Mouse (Mus musculus) CD4-positive helper T cell, adult 2 months (primary cell): ENCODE measurements around the gene Hmga1b.
A peak's percentile ranks its signal among the peaks of the same experiment; 100 is the strongest.
"Not testable (repeated sequence)": the region's sequence is repeated elsewhere in the genome, so short reads cannot be mapped to it uniquely, and the experiment has no call there.

Experiments used
- DNase-seq: peaks from one replicate; pipeline ENCODE4 v3.0.0-alpha.2; 2012; ENCODE audit warnings: low read depth, missing footprints, low spot score

Gene Hmga1b

GRCm38 (mm10) chr11:120731858-120732680 lies 30.5 kb upstream of the Hmga1b start, which contains the start of gene Cbr2:
Gene Cbr2 (minus strand): TSS chr11:120732114.
- no peak for DNase-seq

- DNase-seq, result no peak
These were observed 29.1 kb upstream of the Hmga1b start for GRCm38 (mm10) chr11:120733521-120733920.

- no peak for DNase-seq
These were observed 26.2 kb upstream of the Hmga1b start for GRCm38 (mm10) chr11:120736424-120736823.

- no peak for DNase-seq
These were observed 21.6 kb upstream of the Hmga1b start for GRCm38 (mm10) chr11:120740981-120741380.

- no peak for DNase-seq
These were observed 18.4 kb upstream of the Hmga1b start for GRCm38 (mm10) chr11:120744121-120744701.

GRCm38 (mm10) chr11:120747974-120748373 lies 14.6 kb upstream of the Hmga1b start:
- DNase-seq, result no peak

GRCm38 (mm10) chr11:120749430-120749829 lies 13.2 kb upstream of the Hmga1b start:
- DNase-seq, result peak; percentile 52

- no peak for DNase-seq
These were observed 11.0 kb upstream of the Hmga1b start for GRCm38 (mm10) chr11:120751606-120752005.

GRCm38 (mm10) chr11:120760236-120760635 lies 2.4 kb upstream of the Hmga1b start:
- peak; percentile 44 for DNase-seq

- no peak for DNase-seq
These were observed 553 bp upstream of the Hmga1b start for GRCm38 (mm10) chr11:120761811-120762671.

- not testable (repeated sequence) for DNase-seq
These were observed 766 bp downstream of the Hmga1b start for GRCm38 (mm10) chr11:120763121-120763999.

- DNase-seq, result not testable (repeated sequence)
These were observed 4.4 kb downstream of the Hmga1b start for GRCm38 (mm10) chr11:120767023-120767422.

GRCm38 (mm10) chr11:120768206-120768605 lies 5.6 kb downstream of the Hmga1b start:
- no peak for DNase-seq

GRCm38 (mm10) chr11:120772749-120773148 lies 10.2 kb downstream of the Hmga1b start:
- no peak for DNase-seq

- DNase-seq, result no peak
These were observed 11.0 kb downstream of the Hmga1b start for GRCm38 (mm10) chr11:120773463-120774190.

- DNase-seq, result peak; percentile 89
These were observed 13.3 kb downstream of the Hmga1b start for GRCm38 (mm10) chr11:120775774-120776469.

GRCm38 (mm10) chr11:120777123-120777522 lies 14.5 kb downstream of the Hmga1b start:
- DNase-seq, result no peak

GRCm38 (mm10) chr11:120779876-120780275 lies 17.3 kb downstream of the Hmga1b start:
- DNase-seq, result no peak

GRCm38 (mm10) chr11:120781361-120781760 lies 18.8 kb downstream of the Hmga1b start:
- DNase-seq, result not testable (repeated sequence)
